Mouse (Mus musculus): Measurements from ENCODE around the gene Bmyc. TPM values are rescaled to one million over a fixed set of nuclear protein-coding genes. Genes with fewer than 3 reads are reported as not detected.

The Bmyc gene
- polyA plus RNA-seq, 2 experiments, result 3.9 to 7.3 TPM

DNA sequence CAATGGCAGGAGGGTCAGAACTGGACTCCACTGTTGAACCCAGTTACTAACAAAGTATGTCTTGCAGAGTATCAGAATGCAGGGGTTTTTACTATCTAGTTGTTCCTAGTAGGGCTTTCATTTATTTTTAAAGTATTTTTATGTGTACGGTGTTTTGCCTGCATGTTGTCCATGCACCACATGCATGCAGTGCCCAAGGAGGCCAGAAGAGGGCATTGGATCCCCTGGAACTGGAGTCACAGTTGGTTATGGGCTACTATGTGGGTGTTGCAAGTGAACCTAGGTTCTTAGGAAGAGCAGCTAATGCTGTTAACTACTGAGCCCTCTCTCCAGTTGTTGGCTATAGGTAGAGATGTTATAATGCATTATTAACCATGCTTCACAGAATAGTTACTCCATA lies 43.0 kb upstream of the Bmyc start:
- H3K4me2 ChIP-seq (ENCODE audit: low read depth), result no peak overlapping the region
- H3K27me3 ChIP-seq (ENCODE audit: control insufficient read depth, insufficient read depth, low read length), result no peaks in the 10 kb centered on the region
- WGBS (ENCODE audit: insufficient replicate concordance), result 52% methylated on average over 1 of the region's 1 CpGs
- ATAC-seq (ENCODE audit: insufficient read depth) (no peak), DNase-seq (ENCODE audit: low read depth in 3 of 3, low spot score in 3 of 3) (no peak)
- H3K4me1 ChIP-seq (replicated peaks; ENCODE audit: control insufficient read depth in 2 of 2, insufficient read depth in 2 of 2, low read length in 1 of 2), result no peaks in the 10 kb centered on the region
- H3K36me3 ChIP-seq (replicated peaks; ENCODE audit: control insufficient read depth, insufficient read depth, low read depth), result no peaks in the 10 kb centered on the region
- H3K4me3 ChIP-seq (ENCODE audit: insufficient read depth in 1 of 2, low read depth in 2 of 2, low read length in 2 of 2), result no peak overlapping the region
- no peaks in the 10 kb centered on the region for H3K9me3 ChIP-seq (ENCODE audit: control insufficient read depth, low read length)
- H3K9ac ChIP-seq (replicated peaks), result no peak overlapping the region
- H3K27ac ChIP-seq, result no peak overlapping the region
- TF ChIP-seq CTCF (IDR thresholded peaks at IDR 0.05; ENCODE audit: low read depth) (peak; percentile 73), EP300 (IDR thresholded peaks at IDR 0.05; ENCODE audit: low read depth) (no peak)

DNA sequence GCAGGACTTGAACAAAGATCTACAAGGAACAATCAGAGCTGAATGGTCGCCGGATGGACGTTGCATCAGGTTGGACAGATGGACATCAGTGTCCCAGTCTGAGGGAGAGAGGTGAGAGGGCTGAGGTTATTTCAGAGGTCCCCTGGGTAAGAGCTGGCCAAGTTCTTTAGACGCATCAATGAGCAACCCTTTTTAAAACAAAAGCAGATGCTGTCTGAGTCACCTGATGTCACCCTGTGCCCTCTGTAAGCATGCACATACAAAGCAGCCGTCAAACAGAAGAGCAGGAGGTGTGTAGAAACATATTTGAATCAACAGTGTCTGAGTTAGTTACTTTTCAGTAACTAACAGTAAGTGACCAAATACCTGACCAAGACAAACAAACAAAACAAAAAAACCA lies 42.4 kb upstream of the Bmyc start:
- Histone ChIP-seq H3K36me3 (replicated peaks; ENCODE audit: control insufficient read depth, insufficient read depth, low read depth) (no peaks in the 10 kb centered on the region), H3K27me3 (ENCODE audit: control insufficient read depth, insufficient read depth, low read length) (no peaks in the 10 kb centered on the region), H3K9me3 (ENCODE audit: control insufficient read depth, low read length) (no peaks in the 10 kb centered on the region), H3K4me1 (replicated peaks; ENCODE audit: control insufficient read depth in 2 of 2, insufficient read depth in 2 of 2, low read length in 1 of 2) (no peaks in the 10 kb centered on the region), H3K27ac (no peak overlapping the region), H3K4me3 (ENCODE audit: insufficient read depth in 1 of 2, low read depth in 2 of 2, low read length in 2 of 2) (no peak overlapping the region), H3K4me2 (ENCODE audit: low read depth) (no peak overlapping the region), H3K9ac (replicated peaks) (no peak overlapping the region)
- 61% methylated on average over 5 of the region's 5 CpGs for whole genome bisulfite sequencing (ENCODE audit: insufficient replicate concordance)
- no peak for ATAC-seq (ENCODE audit: insufficient read depth)
- TF ChIP-seq EP300 (IDR thresholded peaks at IDR 0.05; ENCODE audit: low read depth), result no peak
- TF ChIP-seq CTCF (IDR thresholded peaks at IDR 0.05; ENCODE audit: low read depth), result no peak
- no peak for DNase-seq (ENCODE audit: low read depth in 3 of 3, low spot score in 3 of 3)

DNA sequence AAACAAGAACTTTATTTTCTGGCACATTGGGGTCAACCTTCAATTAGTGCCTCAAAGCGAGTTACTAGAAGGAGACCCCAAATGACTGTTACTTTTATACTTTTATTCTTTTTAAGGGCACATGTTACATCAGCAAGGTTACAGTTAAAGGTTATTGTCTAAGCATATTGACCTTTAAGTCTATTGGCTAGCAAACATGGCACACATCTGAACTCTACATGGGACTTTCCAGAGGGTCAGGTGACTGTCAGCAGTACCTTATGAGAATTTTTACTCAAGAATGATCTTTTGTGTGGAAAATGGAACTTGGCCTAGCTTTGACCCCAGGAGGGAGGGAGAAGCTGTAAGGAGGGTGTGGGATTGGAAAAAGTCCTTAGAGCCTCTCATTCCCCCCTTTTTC lies 40.0 kb upstream of the Bmyc start:
- Histone ChIP-seq H3K9ac (replicated peaks) (no peak overlapping the region), H3K9me3 (ENCODE audit: control insufficient read depth, low read length) (no peaks in the 10 kb centered on the region), H3K36me3 (replicated peaks; ENCODE audit: control insufficient read depth, insufficient read depth, low read depth) (no peaks in the 10 kb centered on the region), H3K4me3 (ENCODE audit: insufficient read depth in 1 of 2, low read depth in 2 of 2, low read length in 2 of 2) (no peak overlapping the region), H3K4me2 (ENCODE audit: low read depth) (no peak overlapping the region), H3K4me1 (replicated peaks; ENCODE audit: control insufficient read depth in 2 of 2, insufficient read depth in 2 of 2, low read length in 1 of 2) (no peaks in the 10 kb centered on the region), H3K27me3 (ENCODE audit: control insufficient read depth, insufficient read depth, low read length) (no peaks in the 10 kb centered on the region), H3K27ac (no peak overlapping the region)
- DNase-seq (ENCODE audit: low read depth in 3 of 3, low spot score in 3 of 3) (no peak), ATAC-seq (ENCODE audit: insufficient read depth) (no peak)
- TF ChIP-seq EP300 (IDR thresholded peaks at IDR 0.05; ENCODE audit: low read depth), result no peak
- no peak for TF ChIP-seq CTCF (IDR thresholded peaks at IDR 0.05; ENCODE audit: low read depth)
- 36% methylated on average over 1 of the region's 1 CpGs for WGBS (ENCODE audit: insufficient replicate concordance)

DNA sequence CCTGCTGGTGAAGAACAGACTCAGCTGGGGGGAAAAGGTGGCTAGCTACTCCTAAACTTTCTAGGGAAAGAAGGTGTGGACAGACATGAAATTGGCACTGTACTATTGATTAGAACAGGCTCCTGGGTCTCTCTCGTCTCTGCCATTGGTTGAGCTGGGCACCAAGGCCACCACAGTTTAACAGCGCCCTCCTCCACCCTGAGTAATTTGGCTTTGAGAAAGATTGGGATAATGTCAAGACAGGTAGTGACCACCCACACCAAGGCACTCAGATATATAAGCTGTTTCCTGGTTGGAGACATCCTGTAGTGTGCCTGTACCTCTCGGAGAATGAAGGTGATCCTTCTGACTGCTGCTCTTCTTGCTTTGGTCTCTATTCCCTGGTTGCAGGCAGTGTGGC lies 30.1 kb upstream of the Bmyc start, which contains the start of gene Lcn6:
Gene Lcn6 (plus strand): TSS at position 301 of the 400 bp plus-strand sequence.
- Histone ChIP-seq H3K9me3 (ENCODE audit: control insufficient read depth, low read length) (no peaks in the 10 kb centered on the region), H3K9ac (replicated peaks) (no peak within 1 kb of the TSS), H3K36me3 (replicated peaks; ENCODE audit: control insufficient read depth, insufficient read depth, low read depth) (no peaks in the 10 kb centered on the region), H3K4me1 (replicated peaks; ENCODE audit: control insufficient read depth in 2 of 2, insufficient read depth in 2 of 2, low read length in 1 of 2) (no peaks in the 10 kb centered on the region), H3K27me3 (ENCODE audit: control insufficient read depth, insufficient read depth, low read length) (no peaks in the 10 kb centered on the region), H3K27ac (no peak within 1 kb of the TSS), H3K4me2 (ENCODE audit: low read depth) (no peak within 1 kb of the TSS), H3K4me3 (ENCODE audit: insufficient read depth in 1 of 2, low read depth in 2 of 2, low read length in 2 of 2) (no peak within 1 kb of the TSS)
- DNase-seq (ENCODE audit: low read depth in 3 of 3, low spot score in 3 of 3) (no peak), ATAC-seq (ENCODE audit: insufficient read depth) (no peak)
- TF ChIP-seq CTCF (IDR thresholded peaks at IDR 0.05; ENCODE audit: low read depth) (no peak), EP300 (IDR thresholded peaks at IDR 0.05; ENCODE audit: low read depth) (no peak)
- WGBS (ENCODE audit: insufficient replicate concordance), result 56% methylated on average over 3 of the region's 3 CpGs

DNA sequence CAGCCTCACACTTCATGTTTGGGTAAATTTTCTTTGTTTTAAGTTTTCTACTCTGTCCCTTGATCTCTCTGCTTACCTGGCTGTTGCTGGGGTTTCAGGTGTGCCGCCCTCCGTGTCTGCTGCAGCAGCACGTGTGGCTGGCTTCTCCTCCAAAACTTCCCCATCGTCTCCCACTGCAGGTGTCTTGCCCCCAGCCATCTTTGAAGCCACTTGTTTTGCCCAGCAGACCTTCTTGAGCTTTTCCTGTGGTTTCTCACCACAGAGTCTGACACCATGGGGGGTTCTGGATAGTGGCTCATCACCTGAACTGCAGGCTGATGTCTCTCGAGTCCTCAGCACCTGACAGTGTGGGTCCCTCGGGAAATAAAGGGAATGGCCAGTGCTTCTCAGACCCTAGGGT lies 27.0 kb upstream of the Bmyc start:
- Histone ChIP-seq H3K4me1 (replicated peaks; ENCODE audit: control insufficient read depth in 2 of 2, insufficient read depth in 2 of 2, low read length in 1 of 2) (no peaks in the 10 kb centered on the region), H3K9ac (replicated peaks) (no peak overlapping the region), H3K36me3 (replicated peaks; ENCODE audit: control insufficient read depth, insufficient read depth, low read depth) (no peaks in the 10 kb centered on the region), H3K27ac (no peak overlapping the region), H3K4me2 (ENCODE audit: low read depth) (no peak overlapping the region), H3K4me3 (ENCODE audit: insufficient read depth in 1 of 2, low read depth in 2 of 2, low read length in 2 of 2) (no peak overlapping the region), H3K27me3 (ENCODE audit: control insufficient read depth, insufficient read depth, low read length) (no peaks in the 10 kb centered on the region), H3K9me3 (ENCODE audit: control insufficient read depth, low read length) (no peaks in the 10 kb centered on the region)
- ATAC-seq (ENCODE audit: insufficient read depth) (no peak), DNase-seq (ENCODE audit: low read depth in 3 of 3, low spot score in 3 of 3) (no peak)
- TF ChIP-seq EP300 (IDR thresholded peaks at IDR 0.05; ENCODE audit: low read depth) (no peak), CTCF (IDR thresholded peaks at IDR 0.05; ENCODE audit: low read depth) (no peak)
- 48% methylated on average over 6 of the region's 6 CpGs for WGBS (ENCODE audit: insufficient replicate concordance)

Measured in liver, embryonic 14.5 days (tissue).